Mouse (Mus musculus) kidney, postnatal 14 days (tissue): Measurements from ENCODE around the gene Sema4d.
"Not testable (repeated sequence)": the region's sequence is repeated elsewhere in the genome, so short reads cannot be mapped to it uniquely, and the experiment has no call there.

Experiments used
- DNase-seq: peaks from one replicate; pipeline ENCODE4 v3.0.0; 2022; ENCODE audit warnings: mixed read lengths

Sema4d gene

GRCm38 (mm10) chr13:51720556-51720955 lies 73.0 kb downstream of the Sema4d start:
- no peak for DNase-seq

DNA sequence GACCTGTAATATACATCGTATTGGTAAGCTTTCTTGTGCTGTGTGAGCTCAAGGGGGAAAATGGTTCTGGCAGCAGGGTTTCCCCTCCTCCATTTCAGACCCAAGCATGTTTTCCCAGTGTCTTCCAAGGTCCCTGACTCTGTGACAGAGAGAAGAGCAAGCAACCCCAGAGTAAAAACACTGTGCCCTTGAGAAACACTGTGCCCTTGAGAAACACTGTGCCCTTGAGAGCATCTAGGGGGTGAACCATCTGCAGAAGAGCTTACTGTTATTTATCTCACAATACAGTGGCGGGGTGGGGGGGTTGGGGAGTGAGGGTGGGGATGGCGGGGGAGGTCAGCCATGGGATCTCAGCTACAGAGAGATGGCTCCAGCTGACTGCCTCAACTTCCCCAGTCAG lies 74.3 kb downstream of the Sema4d start:
- DNase-seq: no peak

DNA sequence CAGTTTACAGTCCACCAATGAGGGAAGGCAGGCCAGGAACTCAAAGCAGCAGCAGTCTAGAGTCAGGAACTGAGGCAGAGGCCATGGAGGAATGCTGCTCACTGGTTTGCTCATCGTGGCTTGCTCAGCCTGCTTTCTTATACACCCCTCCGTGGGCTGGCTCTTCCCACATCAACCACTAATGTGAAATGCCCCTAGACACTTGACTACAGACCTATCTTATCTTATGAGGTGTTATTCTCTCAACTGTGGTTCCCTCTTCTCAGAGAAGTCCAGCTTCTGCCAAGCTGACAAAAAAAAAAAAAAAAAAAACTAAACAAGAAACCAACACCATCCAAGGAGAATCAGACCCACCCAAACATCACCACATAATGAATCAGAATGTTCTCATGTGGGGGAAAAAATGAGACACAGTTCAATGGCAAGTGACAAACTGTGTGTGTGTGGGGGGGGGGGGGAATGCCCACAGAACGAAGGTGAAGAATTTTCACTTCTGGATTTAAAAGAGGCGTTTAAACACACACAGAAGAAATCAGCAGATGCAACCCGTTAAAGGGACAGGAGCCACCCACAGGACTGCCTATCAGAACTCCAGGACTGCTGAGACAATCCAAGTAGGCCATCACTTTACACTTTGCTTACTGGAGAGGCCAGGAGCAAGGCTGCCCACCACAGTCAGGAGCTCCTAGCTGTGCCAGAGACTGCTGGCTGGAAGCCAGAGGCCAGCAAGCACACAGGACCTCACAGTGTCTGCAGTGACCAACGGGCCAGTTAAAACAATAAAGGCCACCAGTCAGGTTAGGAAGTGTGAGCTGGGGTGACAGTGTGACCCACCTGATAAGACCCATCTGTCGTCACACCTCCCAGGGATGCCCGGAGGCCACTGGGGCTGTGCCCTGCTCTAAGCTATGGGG lies 76.9 kb downstream of the Sema4d start:
- peak; percentile 66 for DNase-seq

DNA sequence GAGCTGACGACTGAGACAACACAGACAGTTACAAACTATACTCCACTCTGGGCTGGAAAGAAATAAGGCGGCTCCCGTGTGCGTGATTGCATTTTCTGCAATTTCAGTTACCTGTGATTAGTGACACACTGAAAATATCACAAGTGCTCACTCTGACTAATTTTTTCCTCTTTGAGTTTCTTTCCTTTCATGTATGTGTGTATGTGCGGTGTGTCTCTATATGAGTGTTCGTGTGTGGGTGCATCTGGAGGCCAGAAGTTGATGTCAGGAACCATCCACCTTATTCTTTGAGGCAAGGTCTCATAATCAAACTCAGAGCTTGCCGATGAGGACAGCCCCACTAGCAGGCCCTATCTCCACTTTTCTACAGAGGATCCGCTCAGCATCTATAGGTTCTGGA lies 81.5 kb downstream of the Sema4d start:
- no peak for DNase-seq

DNA sequence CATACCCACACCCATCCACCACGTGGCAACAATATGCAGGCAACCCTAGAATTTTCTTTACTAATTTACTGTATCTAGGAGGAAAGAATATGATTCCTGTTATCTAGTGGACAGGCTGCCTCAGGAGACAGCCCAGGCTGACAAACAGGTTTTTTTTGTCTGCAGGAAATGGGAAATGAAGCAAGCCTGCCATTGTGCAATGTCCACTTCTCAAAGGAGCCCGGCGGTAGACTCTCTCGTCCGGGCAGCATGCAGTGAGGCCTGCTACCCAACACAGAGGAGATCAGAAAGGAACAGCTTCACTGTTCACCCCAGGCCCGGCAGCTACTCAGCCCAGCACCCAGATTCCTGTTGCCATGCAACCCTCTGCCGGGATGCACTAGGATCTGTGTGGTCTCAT lies 82.8 kb downstream of the Sema4d start:
- DNase-seq: no peak

GRCm38 (mm10) chr13:51705882-51706854 lies 87.4 kb downstream of the Sema4d start:
- DNase-seq: no peak

DNA sequence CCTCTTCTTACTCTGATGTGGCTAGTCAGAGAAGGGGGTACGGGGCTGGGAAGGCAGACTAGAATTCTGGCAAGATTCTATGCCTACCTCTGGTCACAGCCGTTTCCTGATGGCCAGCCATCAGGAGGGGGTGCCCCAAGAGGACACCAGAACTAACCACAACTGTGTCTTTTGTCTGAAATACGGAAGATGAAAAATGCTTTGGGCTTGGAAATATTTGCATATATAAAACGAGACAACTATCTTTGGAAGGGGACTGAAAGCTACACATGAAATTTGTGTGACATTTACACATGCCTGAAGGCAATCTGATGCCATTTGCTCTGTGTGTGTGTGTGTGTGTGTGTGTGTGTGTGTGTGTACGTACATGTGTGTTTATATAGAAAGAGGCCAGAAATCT lies 89.7 kb downstream of the Sema4d start:
- no peak for DNase-seq

DNA sequence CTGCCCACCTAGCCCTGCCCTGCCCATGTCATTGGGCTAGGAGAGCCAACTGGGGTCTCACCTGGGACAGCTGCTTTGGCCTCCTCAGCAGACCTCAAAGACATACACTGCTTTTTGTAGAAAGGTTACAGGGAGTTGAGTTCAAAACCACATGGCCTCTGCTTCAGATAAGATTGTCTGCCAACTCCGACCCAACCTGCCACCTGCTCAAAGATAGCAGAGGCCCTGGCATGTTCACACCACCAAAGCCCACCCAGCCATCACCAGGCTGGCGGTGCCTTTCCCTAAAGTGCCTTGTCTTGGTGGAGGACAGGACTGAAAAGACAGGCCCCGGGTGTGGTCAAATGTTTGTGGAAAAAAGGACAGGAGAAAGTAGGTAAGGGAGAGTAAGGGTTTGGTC lies 95.2 kb downstream of the Sema4d start:
- no peak for DNase-seq

- no peak for DNase-seq
Observed at GRCm38 (mm10) chr13:51697897-51698296, 95.7 kb downstream of the Sema4d start.

GRCm38 (mm10) chr13:51697455-51697854 lies 96.1 kb downstream of the Sema4d start:
- no peak for DNase-seq

GRCm38 (mm10) chr13:51696481-51696880 lies 97.1 kb downstream of the Sema4d start:
- DNase-seq: no peak

DNA sequence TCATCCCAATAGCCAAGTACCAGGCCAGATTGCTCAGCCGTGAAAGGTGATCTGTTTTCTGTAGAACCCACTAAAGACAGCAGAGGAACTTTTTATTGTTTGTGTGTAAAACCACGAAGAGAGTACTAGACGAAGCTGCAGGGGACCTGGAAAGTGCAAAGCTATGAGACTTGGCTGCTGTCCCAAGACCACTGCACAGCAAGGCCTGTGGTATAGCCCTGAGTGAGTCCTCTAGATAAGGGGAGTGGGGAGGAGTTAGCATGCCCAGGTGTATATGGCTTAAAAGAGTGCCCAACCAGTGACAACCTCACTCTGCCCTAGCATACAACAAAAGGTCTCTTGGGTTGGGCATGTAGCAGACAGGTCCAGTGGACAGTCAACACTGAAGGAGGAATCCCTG lies 104.9 kb downstream of the Sema4d start:
- DNase-seq: no peak

DNA sequence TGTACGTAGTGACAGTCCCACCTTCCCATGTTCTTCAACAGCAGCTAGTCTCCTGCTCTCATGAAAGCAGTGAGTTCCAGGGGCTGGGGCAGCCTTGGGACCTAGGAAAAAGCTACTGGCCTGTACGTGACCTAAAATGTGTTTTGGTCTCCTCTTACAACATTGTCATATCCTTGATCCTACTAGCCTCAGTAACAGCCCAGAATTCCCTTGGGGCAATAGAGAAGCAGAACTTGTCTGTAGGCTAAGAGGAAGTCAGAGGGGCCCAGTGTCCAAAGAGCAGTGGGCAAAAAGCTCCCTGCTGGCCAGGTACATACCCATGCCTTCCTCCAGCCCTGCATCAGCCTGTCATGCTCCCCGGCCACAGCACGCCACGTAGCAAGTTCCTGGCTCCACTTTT lies 106.6 kb downstream of the Sema4d start:
- no peak for DNase-seq

GRCm38 (mm10) chr13:51685290-51685966 lies 108.1 kb downstream of the Sema4d start:
- DNase-seq: peak; percentile 60

- DNase-seq: no peak
Observed at GRCm38 (mm10) chr13:51681634-51682033, 111.9 kb downstream of the Sema4d start.

GRCm38 (mm10) chr13:51681076-51681475 lies 112.5 kb downstream of the Sema4d start:
- no peak for DNase-seq

DNA sequence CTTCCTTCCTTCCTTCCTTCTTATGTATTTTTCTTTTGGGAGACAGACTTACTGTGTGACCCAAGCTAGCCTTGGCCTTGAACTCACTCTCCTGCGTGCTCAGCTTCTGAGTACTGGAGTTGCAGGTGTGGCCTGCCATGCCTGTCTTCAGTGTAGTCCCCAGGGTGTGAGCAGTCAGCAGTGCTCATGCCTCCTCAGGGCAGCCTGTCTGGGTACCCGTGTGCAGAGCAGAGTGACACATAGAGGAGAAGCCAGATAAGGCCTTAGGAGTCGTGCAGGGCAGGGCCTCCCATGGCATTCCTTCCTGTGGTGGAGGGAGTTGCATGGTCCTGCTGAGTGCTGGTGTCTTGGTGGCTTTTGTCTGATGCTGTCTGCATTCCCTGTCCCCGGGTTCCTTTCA lies 114.2 kb downstream of the Sema4d start:
- DNase-seq: no peak

GRCm38 (mm10) chr13:51678687-51679086 lies 114.9 kb downstream of the Sema4d start:
- DNase-seq: no peak

DNA sequence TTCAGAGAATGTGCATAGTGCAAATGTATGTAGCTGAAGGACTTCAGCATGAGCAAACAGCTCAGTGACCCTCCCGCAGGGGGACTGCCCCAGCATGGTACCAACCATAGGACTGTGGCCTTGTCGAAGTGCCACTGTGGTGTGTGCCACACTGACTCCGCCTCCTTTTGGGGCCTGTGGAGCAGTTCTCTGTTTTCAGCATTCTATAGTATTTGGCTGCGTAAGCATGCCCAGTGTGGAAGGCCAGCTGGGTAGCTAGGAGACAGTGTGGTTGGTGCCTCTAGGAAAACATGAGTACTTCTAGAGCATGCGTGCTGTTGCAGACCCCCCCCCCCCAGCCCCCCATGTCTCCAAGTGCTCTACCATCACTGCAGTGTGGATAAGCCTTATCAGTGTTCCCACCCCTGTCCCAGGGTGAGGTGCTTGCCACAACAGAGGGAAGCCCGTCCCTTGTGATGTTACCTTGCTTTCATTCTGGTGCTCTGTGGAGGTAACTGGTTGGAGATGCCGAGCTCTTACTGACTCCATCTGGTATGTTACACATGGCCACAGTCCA lies 115.8 kb downstream of the Sema4d start:
- no peak for DNase-seq

GRCm38 (mm10) chr13:51677041-51677440 lies 116.5 kb downstream of the Sema4d start:
- no peak for DNase-seq

GRCm38 (mm10) chr13:51676641-51677040 lies 116.9 kb downstream of the Sema4d start:
- no peak for DNase-seq

DNA sequence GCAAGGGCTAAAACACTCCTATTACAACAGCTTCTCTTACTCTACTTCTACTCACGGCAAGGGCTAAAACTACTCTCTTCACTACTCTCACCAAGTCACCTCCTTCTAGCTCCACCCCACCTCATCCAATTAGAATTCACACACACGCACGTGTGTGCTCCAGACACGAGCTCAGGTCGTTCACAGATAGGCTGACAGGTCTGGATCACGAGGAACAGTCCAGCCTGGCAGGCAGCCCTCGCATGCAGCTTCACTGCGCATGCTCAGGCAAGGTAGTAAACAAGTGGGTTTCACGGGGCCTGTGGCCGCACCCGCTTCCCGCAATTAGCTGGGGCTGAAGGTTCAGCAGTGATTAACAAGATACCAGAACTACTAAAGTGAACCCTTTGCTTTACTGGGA lies 125.4 kb downstream of the Sema4d start:
- not testable (repeated sequence) for DNase-seq

GRCm38 (mm10) chr13:51663561-51663960 lies 130.0 kb downstream of the Sema4d start:
- no peak for DNase-seq
